Mouse (Mus musculus) forebrain, embryonic 13.5 days (tissue): ENCODE data around the gene Paqr5. TPM values are rescaled to one million over a fixed set of nuclear protein-coding genes. Genes with fewer than 3 reads are reported as not detected.
A peak's percentile ranks its signal among the peaks of the same experiment; 100 is the strongest.

ENCODE experiments used
- ATAC-seq: fragments of 200-750 bp; cut with Nextera tagmentation; 2 replicates; pipeline ENCODE4 v1.8.0; 2017
- H3K27ac ChIP-seq: fragments of 300-500 bp; sonication (generic); 2 replicates; pipeline ENCODE4 v1.5.1; 2015; ENCODE audit warnings: inconsistent platforms, mild to moderate bottlenecking, moderate library complexity
- H3K27me3 ChIP-seq: fragments of 300-500 bp; sonication (generic); 2 replicates; pipeline ENCODE4 v1.6.1; 2015; ENCODE audit warnings: mild to moderate bottlenecking, inconsistent platforms
- H3K36me3 ChIP-seq: fragments of 300-500 bp; sonication (generic); 2 replicates; pipeline ENCODE4 v1.6.1; 2015; ENCODE audit warnings: mild to moderate bottlenecking, inconsistent platforms; ENCODE audit not compliant: poor library complexity, severe bottlenecking
- H3K4me1 ChIP-seq: fragments of 300-500 bp; sonication (generic); 2 replicates; pipeline ENCODE4 v1.6.1; 2015; ENCODE audit warnings: inconsistent platforms
- H3K4me2 ChIP-seq: fragments of 300-500 bp; sonication (generic); 2 replicates; pipeline ENCODE4 v1.6.1; 2015; ENCODE audit warnings: inconsistent platforms, mild to moderate bottlenecking, moderate library complexity
- H3K4me3 ChIP-seq: fragments of 300-500 bp; sonication (generic); 2 replicates; pipeline ENCODE4 v1.5.1; 2015; ENCODE audit warnings: mild to moderate bottlenecking, inconsistent platforms
- H3K9ac ChIP-seq: fragments of 300-500 bp; sonication (generic); 2 replicates; pipeline ENCODE4 v1.6.1; 2015; ENCODE audit warnings: mild to moderate bottlenecking, inconsistent platforms
- H3K9me3 ChIP-seq: fragments of 300-500 bp; sonication (generic); replicated peaks from 2 replicates; pipeline ENCODE4 v1.6.1; 2016; ENCODE audit warnings: inconsistent platforms
- WGBS: fragments of 180-500 bp; shearing (Covaris S2); methylation state at CpG from one replicate; pipeline ENCODE4 v1.1.7; 2015; 5-methylcytosine and 5-hydroxymethylcytosine counted together
- polyA plus RNA-seq: library from polyadenylated mRNA; unstranded; fragments of >200 nt; fragmentation: Nextera tagmentation; extraction: Ambion mirVana; gene quantifications from 2 replicates; pipeline ENCODE4 v1.2.1, GENCODE M21; 2015

Paqr5 gene
- polyA plus RNA-seq, 1 experiment from 2014 or later = 0.49 TPM

DNA sequence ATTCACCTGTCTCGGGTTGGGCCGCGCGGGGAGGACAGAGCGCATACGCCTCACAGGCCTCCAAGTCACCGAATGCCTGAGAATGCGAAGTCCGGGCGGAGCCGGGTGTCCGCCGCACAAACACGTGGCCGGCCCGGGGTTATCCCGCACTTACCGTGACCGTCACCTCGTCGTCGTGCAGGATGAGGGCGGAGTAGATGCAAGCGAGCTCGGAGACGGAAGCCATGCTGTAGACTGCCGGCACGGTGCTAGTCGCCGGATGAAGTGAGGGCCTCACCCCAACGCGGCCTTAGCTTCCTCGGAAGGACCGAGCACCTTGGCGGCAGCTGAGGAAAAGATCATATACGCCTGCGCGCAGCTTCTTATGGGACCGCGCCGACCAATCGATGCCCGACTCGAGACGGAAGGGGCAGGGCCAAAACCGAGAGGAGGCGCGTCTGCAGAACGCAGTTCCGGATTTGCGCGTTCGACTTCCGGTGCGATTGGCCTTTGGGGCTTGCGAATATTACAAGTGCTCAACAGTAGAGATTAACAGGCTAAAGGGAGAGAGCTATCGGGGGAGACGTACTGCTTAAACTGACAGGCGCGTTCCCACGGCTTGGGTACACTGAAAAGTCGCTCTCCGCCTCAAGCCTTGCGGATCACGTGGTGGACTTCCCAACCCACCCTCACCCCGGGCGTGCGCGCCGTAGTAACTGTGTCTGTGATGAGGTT is 112.3 kb downstream of the Paqr5 start, which contains the start of gene Rplp1:
Gene Rplp1, minus strand, starts transcription at position 340 of the 714 bp plus-strand sequence.
- peaks cover 55% of the 10 kb centered on the region for H3K36me3 ChIP-seq
- H3K27me3 ChIP-seq = no peaks in the 10 kb centered on the region
- peaks cover 36% of the 10 kb centered on the region for H3K4me1 ChIP-seq
- no peaks in the 10 kb centered on the region for H3K9me3 ChIP-seq
- peak within 1 kb of the TSS; percentile 92 for H3K4me3 ChIP-seq
- peak within 1 kb of the TSS; percentile 93 for H3K27ac ChIP-seq
- WGBS = under 1% methylated on average over 70 of the region's 70 CpGs
- peak within 1 kb of the TSS; percentile 73 for H3K4me2 ChIP-seq
- ATAC-seq = peak; percentile 98
- peak within 1 kb of the TSS; percentile 86 for H3K9ac ChIP-seq

DNA sequence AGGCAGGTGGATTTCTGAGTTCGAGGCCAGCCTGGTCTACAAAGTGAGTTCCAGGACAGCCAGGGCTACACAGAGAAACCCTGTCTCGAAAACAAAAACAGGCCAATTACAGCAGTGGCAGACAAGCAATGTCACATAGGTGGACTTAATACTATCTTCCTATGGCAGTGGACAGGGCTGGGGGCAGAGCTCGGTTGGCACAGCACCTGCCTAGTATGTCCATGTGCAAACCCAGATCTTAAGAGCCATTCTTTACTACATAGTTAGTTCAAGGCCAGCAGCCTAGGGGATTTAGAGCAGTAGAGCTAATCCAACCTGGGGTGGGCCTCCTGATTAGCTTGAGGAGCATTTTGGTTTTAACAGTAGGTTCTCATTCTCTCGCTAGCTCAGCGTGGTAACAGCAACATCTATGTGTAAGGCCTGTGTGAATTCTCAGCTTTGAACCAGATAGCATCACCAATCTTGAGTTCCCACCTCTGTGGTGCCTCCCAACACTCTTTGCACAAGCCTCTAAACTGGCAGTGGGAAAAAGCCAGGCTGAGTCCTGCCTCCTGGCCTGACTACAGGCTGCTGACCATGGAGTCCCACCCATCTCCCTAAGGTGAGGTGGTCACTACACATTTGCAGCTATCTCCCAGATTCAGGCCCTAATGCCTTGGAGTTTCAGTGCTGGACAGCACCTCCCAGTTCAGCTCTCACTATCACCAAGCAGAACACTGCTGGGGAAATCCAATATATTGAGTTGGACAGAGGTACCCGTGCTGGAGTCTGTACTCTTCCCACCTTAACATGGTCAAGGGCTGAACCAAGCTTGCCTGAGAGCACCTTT is 115.1 kb downstream of the Paqr5 start:
- Histone ChIP-seq H3K36me3 (peaks cover 28% of the 10 kb centered on the region), H3K9ac (no peak overlapping the region), H3K4me2 (no peak overlapping the region), H3K9me3 (no peaks in the 10 kb centered on the region), H3K4me3 (no peak overlapping the region), H3K4me1 (peaks cover 36% of the 10 kb centered on the region), H3K27me3 (no peaks in the 10 kb centered on the region), H3K27ac (no peak overlapping the region)
- WGBS = 60% methylated on average over 6 of the region's 6 CpGs
- no peak for ATAC-seq

DNA sequence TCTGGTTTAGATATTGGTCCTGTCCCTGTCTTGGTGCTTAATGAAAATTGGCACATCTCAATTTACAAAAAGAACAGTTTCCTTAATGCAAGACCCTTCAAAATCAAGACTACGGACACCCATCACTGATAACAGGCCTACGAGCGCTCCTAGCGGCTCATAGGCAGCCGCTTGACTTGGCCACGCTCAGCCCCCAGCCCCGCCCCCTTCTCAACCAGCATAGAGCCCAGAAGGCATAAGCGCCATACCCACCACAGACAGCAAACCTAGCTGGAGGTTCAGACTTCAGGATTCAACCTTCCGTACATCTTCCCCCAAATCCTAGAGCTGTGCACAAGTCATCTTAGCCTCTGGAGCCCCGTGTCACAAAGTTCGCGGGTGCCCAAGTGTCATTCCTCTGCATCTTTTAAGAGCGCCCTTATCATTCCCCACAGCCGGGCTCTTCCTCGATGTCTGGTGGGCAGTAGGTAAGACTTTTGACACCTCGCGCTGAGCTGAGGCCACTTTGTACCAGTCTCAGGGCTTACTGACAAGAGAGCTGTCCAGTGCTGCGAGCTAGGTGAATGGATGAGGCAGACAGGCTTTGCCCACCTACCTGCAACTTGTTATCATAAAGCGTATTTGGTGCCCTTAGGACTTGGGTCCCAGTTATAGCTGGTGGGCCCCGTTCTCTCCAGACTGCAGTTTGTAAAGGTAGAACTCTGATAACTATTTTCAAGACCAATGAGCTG is 116.0 kb downstream of the Paqr5 start:
- H3K36me3 ChIP-seq = peaks cover 26% of the 10 kb centered on the region
- no peaks in the 10 kb centered on the region for H3K9me3 ChIP-seq
- peaks cover 36% of the 10 kb centered on the region for H3K4me1 ChIP-seq
- no peak overlapping the region for H3K4me3 ChIP-seq
- no peak overlapping the region for H3K27ac ChIP-seq
- H3K9ac ChIP-seq = no peak overlapping the region
- H3K27me3 ChIP-seq = no peaks in the 10 kb centered on the region
- WGBS = 50% methylated on average over 20 of the region's 20 CpGs
- no peak overlapping the region for H3K4me2 ChIP-seq
- ATAC-seq = no peak

DNA sequence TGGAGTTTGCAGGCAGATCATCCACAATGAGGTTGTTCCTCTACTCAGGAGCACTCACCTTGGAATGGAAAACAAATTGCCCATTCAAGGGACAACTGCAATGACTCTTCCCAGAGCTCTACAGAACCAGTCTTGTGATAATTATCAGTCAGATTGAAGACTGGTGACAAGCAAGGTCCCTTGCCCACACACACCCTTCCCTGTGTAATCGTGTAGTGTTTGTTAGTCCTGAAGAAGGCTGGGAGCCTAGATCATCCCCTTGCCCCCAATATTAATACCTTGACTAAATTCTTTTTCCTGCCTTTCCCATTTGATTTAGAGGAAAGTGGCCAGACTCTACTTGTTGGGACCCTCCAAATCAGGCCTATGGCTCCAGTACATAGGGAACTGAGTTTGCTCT is 117.0 kb downstream of the Paqr5 start:
- peaks cover 26% of the 10 kb centered on the region for H3K36me3 ChIP-seq
- H3K4me2 ChIP-seq = no peak overlapping the region
- H3K4me1 ChIP-seq = peaks cover 29% of the 10 kb centered on the region
- H3K9me3 ChIP-seq = no peaks in the 10 kb centered on the region
- ATAC-seq = no peak
- H3K27me3 ChIP-seq = no peaks in the 10 kb centered on the region
- no peak overlapping the region for H3K9ac ChIP-seq
- H3K4me3 ChIP-seq = no peak overlapping the region
- 88% methylated on average over 1 of the region's 1 CpGs for WGBS
- H3K27ac ChIP-seq = no peak overlapping the region

DNA sequence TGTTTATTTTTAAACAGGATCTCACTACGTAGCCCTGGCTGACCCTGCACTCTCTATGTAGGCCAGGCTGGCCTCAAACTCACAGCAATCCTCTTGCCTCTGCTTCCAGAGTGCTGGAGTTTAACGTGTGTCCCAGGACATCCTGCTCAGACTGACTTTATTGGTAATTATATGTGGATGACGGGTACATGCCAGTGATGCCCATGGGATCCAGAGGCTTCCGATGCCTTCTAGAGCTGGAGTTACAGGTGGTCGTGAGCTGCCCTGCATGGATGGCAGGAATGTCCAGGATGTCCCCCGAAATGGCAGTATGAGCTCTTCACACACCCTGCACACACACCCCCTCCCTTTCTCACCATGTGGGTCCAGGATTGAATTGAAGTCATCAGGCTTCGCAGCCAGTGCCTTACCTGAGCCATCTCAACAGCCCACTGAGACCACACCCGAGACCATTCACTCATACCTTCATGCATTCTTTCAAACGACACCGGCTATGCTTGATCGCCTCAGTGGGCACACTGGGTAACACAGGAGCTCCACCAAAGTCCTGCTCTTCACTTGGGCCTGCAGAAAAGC is 117.7 kb downstream of the Paqr5 start:
- ATAC-seq = no peak
- peaks cover 28% of the 10 kb centered on the region for H3K4me1 ChIP-seq
- no peaks in the 10 kb centered on the region for H3K27me3 ChIP-seq
- H3K9me3 ChIP-seq = no peaks in the 10 kb centered on the region
- no peak overlapping the region for H3K4me2 ChIP-seq
- H3K36me3 ChIP-seq = peaks cover 26% of the 10 kb centered on the region
- no peak overlapping the region for H3K4me3 ChIP-seq
- H3K9ac ChIP-seq = no peak overlapping the region
- no peak overlapping the region for H3K27ac ChIP-seq
- WGBS = 90% methylated on average over 11 of the region's 11 CpGs

DNA sequence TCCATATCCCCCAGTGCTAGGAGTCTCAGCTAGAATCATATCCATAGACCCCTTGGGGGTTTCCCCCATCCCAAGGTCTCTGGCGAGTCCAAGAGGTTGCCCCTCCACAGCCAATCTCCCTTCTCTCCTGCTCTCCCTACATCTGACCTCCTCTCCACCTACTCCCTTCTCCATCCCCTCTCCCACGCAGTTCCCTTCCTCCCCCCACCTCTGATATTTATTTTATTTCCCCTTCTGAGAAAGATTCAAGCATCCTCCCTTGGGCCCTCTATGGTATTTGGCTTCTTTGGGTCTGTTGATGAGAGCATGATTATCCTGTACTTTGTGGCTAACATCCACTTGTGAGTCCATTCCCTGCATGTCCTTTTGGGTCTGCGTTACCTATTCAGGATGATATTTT is 118.3 kb downstream of the Paqr5 start:
- Histone ChIP-seq H3K4me2 (no peak overlapping the region), H3K27ac (no peak overlapping the region), H3K4me1 (peaks cover 22% of the 10 kb centered on the region), H3K36me3 (peaks cover 26% of the 10 kb centered on the region), H3K9ac (no peak overlapping the region), H3K27me3 (no peaks in the 10 kb centered on the region), H3K9me3 (no peaks in the 10 kb centered on the region), H3K4me3 (no peak overlapping the region)
- no peak for ATAC-seq
- 86% methylated on average over 3 of the region's 3 CpGs for WGBS

DNA sequence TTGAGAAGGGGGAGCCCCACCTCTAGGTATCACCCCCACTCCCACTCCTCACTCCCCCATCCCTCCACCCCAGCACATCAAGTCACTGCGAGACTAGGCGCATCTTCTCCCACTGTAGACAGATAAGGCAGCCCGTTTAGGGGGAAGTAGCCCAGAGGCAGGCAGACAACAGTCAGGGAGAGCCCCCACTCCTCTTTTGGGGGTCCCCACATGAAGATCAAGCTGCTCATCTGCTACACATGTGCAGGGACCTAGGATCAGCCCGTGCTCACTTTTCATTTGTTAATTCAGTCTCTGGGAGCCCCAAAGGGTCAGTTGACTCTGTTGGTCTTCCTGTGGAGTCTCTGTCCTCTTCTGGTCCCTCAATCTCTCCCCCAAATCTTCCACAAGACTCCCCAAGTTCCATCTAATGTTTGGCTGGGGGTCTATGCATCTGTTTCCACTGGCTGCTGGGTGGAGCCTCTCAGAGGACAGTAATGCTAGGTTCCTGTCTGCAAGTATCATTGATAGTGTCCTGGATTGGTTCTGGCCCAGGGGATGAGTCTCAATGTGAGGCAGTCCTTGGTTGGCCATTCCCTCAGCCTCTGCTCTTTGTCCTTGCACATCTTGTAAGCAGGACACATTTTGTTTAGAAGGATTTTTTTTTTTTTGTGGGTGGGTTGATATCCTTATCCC is 118.9 kb downstream of the Paqr5 start:
- no peak for ATAC-seq
- H3K4me3 ChIP-seq = no peak overlapping the region
- 87% methylated on average over 4 of the region's 4 CpGs for WGBS
- no peaks in the 10 kb centered on the region for H3K9me3 ChIP-seq
- H3K27me3 ChIP-seq = 0 out of 2 replicates have a peak, but pooled peaks cover 3% of the 10 kb centered on the region
- no peak overlapping the region for H3K9ac ChIP-seq
- no peak overlapping the region for H3K4me2 ChIP-seq
- peaks cover 22% of the 10 kb centered on the region for H3K36me3 ChIP-seq
- H3K4me1 ChIP-seq = peaks cover 17% of the 10 kb centered on the region
- no peak overlapping the region for H3K27ac ChIP-seq

DNA sequence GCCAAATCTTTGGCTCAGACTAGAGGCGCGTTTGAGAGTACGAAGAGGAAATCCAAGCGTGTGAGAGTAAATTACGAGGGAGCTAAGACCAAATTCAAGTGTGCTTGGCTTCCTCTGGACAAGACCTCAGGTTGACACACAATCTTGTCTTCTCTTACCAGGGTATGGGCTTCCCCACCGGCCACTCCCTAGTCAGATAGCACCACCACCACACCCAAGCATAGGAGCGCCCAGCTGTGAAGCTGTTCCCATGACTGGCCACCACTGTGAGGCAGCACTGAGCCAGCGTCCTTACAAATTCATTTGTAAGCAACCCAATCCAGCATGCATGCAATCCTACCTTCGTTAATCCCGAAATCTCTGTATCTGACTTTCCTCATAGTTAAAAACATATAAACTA is 119.7 kb downstream of the Paqr5 start:
- ATAC-seq = no peak
- no peaks in the 10 kb centered on the region for H3K9me3 ChIP-seq
- H3K4me3 ChIP-seq = no peak overlapping the region
- no peak overlapping the region for H3K9ac ChIP-seq
- H3K27me3 ChIP-seq = 0 out of 2 replicates have a peak, but pooled peaks cover 3% of the 10 kb centered on the region
- no peak overlapping the region for H3K4me2 ChIP-seq
- peaks cover 14% of the 10 kb centered on the region for H3K36me3 ChIP-seq
- peaks cover 17% of the 10 kb centered on the region for H3K4me1 ChIP-seq
- H3K27ac ChIP-seq = no peak overlapping the region
- WGBS = 64% methylated on average over 10 of the region's 10 CpGs

DNA sequence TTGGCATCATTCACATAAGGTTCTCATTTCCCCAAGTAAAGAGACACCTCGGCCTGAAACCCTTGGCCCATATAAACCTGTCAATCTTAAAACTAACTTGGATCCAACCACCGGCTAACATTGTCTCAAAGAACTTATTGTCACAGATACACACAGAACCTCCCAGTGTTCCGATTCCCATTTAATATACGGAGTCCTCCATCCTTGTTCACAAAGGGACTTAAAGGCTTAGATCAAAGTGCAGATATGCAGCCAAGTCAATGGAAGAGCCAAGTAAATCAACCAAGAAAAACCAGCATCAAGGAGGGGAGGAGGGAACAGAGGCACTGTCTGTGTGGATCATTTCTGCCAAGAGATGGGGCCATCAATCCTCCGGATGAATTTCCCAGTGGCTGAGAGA is 121.1 kb downstream of the Paqr5 start:
- no peak overlapping the region for H3K27ac ChIP-seq
- no peak for ATAC-seq
- 0 out of 2 replicates have a peak, but pooled peaks cover 7% of the 10 kb centered on the region for H3K27me3 ChIP-seq
- H3K4me2 ChIP-seq = no peak overlapping the region
- H3K9me3 ChIP-seq = no peaks in the 10 kb centered on the region
- 79% methylated on average over 5 of the region's 5 CpGs for WGBS
- H3K4me3 ChIP-seq = no peak overlapping the region
- peaks cover 14% of the 10 kb centered on the region for H3K4me1 ChIP-seq
- peaks cover under 1% of the 10 kb centered on the region; the same call in 1 of the 2 replicates for H3K36me3 ChIP-seq
- H3K9ac ChIP-seq = no peak overlapping the region

DNA sequence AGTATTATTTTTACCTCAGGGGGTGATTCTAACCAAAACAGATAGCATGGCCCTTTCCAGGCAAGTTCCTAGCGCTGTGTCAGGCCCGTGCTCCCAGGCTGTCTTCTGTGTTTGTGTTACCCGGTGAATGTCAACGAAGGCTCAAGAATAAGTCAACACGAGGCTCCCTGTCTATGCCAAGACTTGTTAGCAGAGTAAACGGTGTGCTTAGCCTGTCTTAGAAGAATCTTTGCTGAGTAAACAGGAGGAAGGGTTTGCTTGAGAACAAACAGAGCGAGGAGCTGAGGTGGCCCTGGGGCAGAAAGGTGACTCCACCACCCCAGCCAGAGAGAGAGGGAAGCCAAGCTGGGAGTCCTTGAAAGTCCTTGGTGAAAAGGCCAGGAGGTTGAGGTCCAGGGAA is 122.5 kb downstream of the Paqr5 start:
- 71% methylated on average over 7 of the region's 7 CpGs for WGBS
- Histone ChIP-seq H3K9ac (no peak overlapping the region), H3K4me3 (no peak overlapping the region), H3K36me3 (no peaks in the 10 kb centered on the region), H3K9me3 (no peaks in the 10 kb centered on the region), H3K4me2 (no peak overlapping the region), H3K27me3 (peaks cover 11% of the 10 kb centered on the region; the same call in 1 of the 2 replicates), H3K27ac (no peak overlapping the region), H3K4me1 (peaks cover 19% of the 10 kb centered on the region)
- no peak for ATAC-seq
